Mouse (Mus musculus) left cerebral cortex, adult 11 months (tissue): ENCODE measurements around the gene Mavs.
"Not testable (repeated sequence)": the region's sequence is repeated elsewhere in the genome, so short reads cannot be mapped to it uniquely, and the experiment has no call there.

ENCODE experiments used
- DNase-seq: peaks from one replicate; pipeline ENCODE4 v3.0.0; 2022; ENCODE audit warnings: low spot score

Gene Mavs

DNA sequence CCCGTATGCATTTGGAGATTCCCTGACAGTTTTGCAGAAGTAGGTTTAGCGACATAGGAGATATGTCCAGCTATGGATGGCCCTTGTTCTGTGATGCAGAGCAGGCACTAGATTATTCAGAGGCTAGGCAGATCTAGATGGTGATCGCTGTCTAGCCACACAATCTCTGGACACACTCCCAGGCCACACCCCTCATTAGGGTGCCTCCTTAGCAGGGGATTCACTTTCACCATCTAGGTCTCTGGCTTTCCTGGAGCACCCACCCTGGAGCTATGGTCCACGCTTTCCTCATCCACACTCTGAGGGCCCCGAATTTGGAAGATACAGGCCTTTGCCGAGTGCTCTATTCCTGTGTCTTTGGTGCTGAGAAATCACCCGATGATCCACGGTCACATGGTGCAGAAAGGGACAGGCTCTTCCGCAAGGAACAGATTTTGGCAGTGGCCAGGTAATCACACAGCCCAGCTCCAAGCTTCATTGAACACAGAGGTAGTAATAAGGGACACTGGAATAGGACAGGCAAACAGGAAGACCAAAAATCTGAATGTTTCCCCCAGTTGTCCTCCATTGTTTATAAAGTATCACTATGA lies 22.7 kb upstream of the Mavs start:
- DNase-seq: no peak

DNA sequence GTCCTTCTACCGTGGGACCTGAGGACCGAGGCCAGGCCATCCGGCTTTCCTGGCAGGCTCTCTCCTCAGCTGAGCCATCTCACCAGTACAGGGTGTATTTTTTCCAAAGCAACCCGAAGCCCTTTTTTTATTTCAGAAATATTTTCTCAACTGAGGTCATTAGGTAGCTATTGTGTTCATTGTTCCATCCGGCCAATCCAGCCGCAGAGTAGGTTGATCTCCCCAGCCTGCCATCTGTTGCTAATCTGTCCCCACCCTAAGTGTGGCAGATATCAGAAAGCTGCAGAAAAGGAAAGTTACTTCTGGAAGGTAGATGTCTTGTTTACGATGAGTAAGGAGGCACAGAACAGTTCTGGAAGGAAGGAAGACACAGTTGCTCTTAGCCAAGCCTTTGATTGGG lies 20.1 kb upstream of the Mavs start:
- DNase-seq: no peak

DNA sequence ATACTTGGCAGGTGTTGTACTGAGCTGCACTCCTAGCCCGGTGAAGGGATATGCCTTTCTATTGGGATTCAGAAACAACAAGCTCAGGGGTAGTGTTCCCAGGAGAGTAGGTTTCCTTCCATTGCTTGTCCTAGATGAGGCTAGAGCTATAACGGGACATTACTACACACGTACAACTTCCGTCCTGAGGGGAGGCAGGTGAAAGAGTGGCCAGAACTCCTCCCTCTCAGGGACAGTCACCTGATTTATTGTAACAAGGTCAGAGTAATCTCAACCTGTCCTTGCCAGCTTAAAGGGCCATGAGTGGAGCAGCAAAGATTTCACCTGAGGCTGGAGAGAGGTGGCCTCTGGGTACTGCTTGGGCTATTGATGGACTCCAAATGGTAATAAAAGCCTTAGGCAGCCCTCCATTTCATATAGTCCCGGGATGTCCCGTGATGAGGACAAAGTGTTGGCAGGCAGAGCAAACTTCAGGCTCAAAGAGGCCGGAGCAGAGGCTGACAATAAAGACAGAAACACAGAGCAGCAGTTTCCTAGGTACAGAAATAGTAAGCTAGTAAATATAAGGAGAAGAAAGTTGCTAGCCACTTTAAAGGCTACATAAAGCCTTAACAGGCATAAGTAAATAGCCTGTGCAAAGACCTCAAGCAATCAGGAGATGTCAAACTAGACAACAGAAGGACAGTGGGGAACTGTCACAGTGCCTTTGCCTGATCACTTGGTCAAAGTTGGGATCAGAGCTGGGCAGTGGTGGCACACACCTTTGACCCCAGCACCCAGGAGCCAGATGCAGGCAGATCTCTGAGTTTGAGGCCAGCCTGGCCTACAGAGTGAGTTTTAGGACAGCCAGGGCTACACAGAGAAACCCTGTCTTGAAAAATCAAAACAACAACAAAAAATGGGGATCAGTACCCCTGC lies 17.7 kb upstream of the Mavs start:
- DNase-seq: no peak

DNA sequence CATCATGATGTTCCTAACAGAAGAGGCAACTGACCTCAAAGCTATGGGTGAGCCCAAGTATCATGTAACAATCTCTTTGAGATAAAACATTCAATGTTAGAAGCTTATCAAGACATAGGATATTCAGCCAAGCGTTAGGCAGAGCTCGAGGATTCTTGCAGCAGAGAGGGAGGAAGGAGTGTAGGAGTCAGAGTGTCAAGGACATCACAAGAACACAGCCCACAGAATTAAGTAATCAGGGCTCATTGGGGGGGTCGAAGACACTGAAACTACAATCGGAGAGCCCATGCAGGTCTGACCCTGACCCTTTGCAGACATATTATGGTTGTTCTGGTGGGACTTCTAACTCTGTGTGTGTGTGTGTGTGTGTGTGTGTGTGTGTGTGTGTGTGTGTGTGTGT lies 13.8 kb upstream of the Mavs start:
- DNase-seq: no peak

DNA sequence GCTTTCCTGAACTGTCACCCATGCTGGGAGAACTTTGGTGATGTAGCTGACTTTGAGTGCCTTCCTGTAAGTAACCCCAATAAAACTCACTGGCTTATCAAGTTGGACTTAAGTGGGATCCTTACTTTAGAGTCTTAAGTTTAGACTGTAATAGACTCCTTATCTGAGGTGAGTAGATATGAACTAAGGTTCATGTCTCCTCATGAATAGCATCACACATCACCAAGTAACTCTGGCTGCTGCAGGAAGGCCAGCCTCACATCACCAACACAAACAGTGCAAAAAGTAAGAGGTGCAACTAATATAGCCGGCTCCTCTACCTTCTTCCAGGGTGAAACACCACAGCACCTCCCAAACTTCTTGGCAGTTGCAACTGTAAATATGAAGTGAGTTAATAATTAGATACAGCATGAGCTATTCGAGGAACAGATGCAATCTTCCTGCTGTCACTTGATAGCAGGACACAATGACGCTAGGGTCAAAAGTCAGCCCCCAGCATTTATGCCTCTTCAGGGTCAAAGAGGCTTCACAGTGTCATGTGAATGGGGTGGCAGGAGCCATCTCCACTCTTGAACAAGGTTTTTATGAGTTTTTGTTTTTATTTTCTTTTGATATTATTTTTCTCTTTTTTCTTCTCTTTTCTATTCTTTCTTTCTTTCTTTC lies 11.9 kb upstream of the Mavs start:
- no peak for DNase-seq

DNA sequence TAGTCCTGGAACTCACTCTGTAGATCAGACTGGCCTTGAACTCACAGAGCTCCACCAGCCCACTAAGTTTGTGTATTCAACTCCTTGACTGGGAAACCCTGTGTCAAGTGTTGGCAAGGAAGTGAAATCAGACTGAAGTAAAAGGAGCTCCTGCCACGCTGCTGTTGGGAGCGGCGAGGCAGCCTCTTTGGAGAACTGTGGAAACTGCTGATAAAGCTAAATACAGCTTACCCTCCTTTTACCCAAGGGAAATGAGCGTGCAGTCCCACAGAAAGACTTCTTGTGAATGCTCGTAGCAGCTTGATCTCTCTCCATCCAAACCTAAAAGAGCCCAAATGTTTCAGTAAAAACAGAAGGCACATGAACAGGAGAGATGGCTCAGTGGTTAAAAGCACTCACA lies 11.3 kb upstream of the Mavs start:
- DNase-seq: no peak

DNA sequence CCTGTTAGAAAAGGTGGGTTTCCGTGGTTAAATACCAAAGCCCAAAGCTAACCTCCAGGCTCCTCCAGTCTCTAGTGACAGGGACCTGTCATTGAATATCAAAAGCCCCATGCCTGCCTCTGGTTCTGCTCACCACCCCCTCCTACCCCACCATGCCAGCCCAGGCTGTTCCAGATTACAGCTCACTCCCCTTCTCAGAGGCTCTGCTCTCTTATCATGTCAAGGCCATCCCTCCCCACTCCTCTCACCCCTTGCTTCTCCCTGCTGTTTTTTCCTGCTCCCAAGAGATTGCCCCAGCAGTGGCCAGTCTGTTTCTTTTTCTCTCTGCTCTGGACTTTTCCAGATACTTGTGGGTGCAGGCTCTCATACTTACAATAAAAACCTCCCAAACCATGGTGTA lies 10.3 kb upstream of the Mavs start:
- DNase-seq: no peak

DNA sequence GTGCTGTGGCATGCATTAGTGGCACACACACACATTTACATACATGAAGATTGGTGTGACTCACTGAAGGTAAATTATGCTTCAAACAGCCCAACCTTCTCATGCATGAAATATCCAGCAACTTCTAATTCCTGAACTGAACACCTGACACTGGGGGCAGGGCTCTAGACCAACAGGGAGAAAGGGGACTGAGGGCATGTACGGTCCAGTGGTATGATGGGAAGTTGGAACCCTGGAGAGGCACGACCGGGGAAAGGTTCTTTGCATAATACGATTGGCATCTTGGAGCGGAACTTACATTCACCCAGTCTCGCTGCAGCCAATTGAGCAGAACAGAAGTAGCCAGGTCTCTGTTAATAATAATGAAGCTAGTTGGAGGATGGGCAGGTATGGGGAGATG lies 8.7 kb upstream of the Mavs start:
- DNase-seq: no peak

DNA sequence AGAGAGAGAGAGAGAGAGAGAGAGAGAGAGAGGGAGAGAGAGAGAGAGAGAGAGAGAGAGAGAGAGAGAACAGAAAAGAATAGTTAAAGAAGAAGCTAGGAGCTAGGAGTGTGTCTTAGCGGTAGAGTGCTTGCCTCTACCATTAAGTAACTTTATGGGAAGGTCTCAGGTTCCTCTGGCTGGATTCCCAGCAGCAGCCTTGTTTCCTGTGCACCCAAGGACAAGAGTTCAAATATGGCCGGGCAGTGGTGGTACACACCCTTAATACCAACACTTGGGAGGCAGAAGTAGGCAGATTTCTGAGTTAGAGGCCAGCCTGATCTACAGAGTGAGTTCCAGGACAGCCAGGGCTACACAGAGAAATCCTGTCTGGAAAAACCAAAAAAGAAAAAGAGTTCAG lies 7.2 kb upstream of the Mavs start:
- DNase-seq: not testable (repeated sequence)

DNA sequence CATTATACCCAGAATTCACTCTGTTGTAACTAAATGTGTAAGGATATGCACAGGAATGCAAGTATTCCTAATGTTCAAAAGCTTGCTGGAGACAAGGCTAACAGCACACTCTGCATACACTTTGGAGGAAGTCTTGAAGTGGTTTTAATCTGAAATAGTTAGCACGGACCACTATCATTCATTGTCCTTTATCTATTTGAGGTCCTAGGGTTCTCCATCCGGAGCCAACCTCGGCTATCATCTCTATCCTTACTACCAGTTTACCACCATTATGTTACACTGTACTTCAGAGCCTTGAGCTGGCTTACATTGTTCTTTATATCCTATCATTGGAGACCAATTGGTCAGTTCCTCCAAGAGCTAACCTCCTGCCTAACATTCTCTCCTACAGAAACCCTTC lies 6.6 kb upstream of the Mavs start:
- no peak for DNase-seq

DNA sequence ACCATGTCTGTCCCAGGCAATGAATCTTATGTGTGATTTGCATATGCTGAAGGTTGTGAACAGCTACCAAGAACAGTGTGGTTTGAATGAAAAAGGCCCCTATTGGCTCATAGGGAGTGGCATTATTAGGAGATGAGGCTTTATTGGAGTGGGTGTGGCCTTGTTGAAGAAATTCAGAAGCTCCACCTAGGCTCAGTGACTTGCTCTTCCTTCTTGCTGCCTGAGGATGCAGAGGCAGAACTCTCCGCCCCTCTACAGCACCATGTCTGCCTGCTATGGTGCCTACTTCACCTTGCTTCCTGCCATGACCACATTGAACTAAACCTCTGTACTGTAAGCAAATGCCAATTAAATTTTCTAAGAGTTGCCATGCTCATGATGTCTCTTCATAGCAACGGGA lies 1.3 kb upstream of the Mavs start:
- no peak for DNase-seq

DNA sequence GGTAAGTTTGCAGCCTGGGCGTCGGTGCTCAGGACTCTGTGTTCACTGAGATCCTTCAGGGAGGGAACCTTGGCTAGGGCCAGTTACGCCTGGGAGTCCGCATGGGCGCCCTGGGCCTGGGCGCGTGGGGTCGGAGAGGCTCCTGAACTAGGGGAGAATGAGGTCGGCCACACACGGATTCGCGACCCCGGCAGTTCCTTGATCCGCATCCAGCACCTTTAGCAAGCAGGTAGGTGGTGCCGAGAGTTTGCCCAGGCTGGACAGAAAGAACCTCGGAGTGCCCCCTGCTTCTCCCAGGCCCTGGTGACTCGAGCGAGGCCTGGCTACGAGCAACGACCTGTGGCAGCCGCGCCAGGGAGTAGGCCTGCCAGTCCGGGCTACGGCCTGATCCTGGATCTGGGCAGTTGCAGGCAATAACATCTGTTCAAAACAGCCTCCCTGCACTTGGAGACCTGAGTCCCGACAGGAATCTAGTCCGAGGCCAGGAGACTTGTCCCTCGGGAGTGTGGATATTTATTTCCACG lies 326 bp downstream of the Mavs start:
- DNase-seq: no peak

DNA sequence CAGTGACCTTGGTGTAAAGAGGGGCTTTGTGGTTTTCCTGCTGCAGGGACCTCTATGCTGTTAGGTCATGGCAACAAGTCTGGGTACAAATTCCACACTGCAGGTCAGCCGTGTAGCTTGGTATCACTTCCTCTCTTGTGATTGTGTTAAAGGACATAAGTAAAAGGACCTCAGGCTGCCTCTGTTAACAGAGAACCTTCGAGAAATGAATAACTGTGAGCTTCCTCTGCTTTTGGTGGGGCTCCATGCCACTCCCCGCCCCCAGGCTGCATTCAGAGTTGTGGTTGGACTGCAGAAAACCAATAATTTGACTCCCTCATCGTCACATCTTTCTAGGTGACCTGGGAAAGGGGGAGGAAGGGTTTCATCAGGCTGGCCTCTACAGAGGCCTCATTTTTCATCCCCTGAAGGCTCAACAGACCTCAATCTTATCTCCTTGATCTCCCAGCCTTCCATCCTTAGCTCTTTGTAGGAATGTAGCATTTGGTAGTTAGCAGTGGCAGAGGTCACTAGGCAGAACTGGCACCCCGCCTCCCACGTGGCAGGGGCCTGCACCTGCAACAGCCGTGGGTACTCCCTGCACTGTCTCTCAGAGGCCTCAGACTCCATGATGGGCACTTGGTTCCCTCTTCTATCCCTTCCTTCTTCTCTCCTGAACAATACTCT lies 1.2 kb downstream of the Mavs start:
- DNase-seq: no peak

DNA sequence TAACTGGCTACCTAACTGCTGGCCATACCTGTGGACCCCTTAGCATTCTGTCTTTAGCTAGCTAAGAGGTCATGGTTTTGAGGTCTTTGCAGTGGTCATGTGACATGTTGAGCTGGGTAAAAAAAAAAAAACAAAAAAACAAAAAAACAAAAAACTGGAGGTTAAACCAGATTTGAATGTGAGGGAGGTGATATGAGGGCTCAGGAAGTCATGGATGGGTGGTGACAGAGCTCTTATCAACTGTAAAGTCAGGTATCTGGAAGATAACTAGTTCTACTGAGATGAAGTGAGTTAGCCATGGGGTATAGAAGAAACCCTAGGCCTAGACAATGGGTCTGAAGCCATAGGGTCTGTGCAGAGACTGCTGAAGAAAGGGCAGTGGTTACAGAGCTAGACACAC lies 8.3 kb downstream of the Mavs start:
- DNase-seq: no peak

DNA sequence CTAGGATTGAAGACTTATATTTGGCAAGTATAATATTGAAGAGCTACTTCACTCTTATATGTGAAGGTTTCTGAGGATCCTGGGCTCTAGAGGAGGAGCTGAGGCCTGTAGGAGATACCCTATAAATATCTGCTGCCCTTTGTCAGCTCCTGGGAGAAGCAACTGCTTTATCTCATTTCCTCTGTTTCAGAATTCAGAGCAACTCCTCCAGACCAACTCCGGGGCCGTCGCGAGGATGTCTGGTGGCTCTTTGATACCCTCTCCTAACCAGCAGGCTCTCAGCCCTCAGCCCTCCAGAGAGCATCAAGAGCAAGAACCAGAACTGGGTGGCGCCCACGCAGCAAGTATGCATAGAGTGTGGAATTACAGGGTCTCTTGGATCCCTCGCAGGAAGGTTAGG lies 9.1 kb downstream of the Mavs start:
- DNase-seq: no peak

DNA sequence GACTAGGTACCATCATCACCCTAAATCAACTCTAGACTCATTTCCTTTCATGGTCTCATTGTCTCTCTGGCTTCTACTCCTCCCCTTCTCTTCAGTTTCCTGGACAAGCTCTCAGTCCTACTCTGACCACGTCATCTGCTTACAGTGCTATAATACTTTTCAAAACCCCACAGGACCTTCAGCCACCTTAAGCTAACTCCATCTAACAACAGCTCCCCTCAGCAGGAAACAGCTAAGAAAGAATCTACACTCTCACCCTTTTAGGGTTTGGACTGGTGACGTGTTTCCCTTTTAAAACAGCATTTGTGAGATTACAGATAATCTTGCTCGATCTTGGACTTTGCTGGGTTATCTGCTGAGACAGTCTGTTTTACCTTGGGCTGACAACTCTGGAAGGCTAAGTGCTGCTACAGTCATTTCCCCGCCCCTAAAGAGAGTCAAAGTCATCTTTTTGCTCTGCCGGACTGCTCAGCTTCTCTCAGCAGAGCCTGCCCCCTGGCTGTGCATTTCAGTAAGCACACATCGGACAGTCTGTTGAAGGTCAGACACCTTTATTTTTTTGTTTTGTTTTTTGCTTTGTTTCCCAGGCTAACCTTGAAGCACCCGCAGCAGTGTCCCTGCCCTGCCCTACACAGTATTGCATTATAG lies 19.9 kb downstream of the Mavs start:
- peak; percentile 19 for DNase-seq

DNA sequence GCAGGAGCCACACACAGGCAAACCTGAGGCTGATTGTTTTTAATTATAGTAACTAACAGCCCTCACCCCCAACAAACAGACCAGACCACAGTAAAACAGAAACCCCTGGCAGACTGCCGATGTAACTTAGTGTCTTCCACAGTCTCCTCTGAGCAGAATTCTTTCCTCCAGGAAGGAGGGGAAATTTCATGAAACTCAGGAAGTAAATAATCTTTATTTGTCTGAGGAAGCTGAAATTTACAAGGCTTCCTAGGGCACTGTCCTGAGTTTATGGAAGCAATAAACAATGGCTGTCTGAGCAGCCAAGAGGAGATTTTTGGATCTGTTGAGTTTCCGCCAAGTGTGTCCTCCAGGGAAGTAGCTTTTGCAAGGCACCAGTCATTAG lies 20.5 kb downstream of the Mavs start:
- no peak for DNase-seq

DNA sequence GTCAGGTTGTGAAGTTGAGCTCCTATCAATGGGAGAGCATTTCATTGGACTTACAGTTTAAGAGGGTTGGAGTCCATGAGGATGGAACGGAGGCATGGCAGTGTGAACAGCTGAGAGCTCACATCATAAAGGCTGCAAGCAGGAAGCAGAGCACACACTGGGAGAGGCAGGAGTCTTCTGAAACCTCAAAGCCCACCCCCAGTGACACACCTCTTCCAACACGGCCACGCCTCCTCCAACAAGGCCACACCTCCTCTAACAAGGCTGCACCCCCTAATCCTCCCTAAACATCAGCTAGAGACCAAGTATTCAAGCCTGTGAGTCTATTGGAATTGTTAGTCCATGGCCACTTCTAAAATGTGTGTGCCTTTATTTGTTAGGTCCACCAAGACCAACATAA lies 21.9 kb downstream of the Mavs start:
- no peak for DNase-seq

DNA sequence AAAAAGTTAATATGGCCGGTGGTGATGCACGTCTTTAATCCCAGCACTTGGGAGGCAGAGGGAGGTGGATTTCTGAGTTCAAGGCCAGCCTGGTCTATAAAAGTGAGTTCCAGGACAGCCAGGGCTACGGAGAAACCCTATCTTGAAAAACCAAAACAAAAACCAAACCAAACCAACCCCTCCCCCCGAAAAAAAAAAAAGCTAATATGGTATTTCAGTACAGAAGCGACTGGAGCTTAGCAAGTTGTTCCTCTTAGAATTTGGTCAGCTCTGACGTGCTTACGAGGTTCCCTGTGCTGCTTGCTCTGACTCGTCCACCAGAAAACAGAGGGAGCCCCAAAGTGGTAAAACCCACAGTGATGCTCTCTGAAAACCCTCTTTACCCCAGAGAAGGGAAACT lies 24.8 kb downstream of the Mavs start:
- no peak for DNase-seq

DNA sequence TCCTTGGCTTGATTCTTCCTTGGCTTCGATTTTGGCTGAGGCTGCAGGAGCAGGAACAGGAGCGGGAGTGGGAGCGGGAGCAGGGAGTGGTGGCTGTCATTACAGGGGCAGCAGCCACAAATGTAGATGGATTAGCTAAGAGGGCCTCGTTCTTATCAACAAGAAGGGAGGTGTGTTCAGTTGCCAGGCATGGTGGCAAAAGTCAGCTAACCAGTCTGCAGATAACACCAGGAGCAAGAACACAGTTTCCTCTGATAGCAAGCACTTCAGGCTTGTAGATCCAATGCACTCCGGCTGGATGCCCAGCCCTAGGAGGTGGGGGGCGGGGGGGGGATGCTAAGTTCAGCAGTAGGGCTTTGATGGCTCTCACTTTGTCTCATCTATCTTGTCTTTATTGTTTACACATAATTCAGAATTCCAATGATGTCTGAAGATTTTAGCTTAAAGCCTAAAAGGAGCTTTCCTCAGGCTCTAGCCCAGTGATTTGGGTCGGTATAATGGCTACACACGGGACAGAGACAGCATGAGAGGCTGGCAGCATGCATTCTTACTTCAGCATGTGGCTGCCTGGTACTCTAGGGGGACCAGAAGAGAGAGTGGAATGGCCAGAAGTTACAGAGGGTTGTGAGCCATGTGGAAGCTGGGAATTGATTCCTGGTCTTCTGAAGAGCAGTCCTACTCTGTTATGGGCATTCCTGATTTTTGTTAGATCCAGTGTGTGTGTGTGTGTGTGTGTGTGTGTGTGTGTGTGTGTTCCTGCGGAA lies 26.9 kb downstream of the Mavs start:
- DNase-seq: no peak

DNA sequence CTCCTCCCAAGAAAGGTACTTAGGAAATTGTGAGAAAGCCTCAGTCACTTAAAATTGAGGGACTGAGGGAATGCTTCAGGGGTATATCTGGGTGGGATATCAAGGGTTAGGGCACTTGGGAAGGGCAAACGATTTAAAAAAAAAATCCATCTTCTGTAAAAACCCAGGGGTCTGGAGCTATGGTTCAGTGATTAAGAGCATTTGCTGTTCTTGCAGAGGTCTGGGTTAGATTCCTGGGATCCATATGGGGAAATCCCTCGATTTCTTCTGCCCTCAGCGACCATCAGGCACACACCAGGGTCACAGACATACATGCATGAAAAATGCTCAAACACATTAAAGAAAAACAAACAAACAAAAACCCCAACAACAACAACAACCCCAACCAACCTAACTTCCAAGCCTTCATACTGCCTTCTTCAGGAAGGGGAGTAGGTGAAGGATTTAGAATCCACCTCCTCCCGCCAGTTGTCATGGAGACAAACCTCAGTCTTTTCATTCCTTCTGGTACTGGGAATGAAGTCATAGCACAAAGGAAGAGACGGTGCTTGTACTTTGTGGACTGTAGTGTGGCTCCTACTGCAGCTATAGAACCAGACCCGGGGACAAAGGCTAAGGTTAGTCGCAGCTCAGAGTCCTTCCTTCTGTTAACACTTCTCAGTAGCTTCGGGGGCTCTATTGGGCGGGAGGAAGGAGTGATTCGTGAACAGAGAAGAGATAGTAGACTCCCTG lies 27.8 kb downstream of the Mavs start:
- DNase-seq: no peak
